Mouse (Mus musculus): ENCODE data around the gene Ctso. TPM values are rescaled to one million over a fixed set of nuclear protein-coding genes. Genes with fewer than 3 reads are reported as not detected.

The Ctso gene
- polyA plus RNA-seq, 1 experiment from 2014 or later = 28.8 TPM

GRCm38 (mm10) chr3:81925856-81926255 lies 6.5 kb upstream of the Ctso start:
- 16% methylated on average over 5 of the region's 5 CpGs for WGBS
- no peak overlapping the region for H3K4me2 ChIP-seq (replicated peaks; ENCODE audit: low read depth)
- H3K9me3 ChIP-seq (ENCODE audit: control insufficient read depth, low read length) = no peaks in the 10 kb centered on the region
- no peak overlapping the region for H3K4me3 ChIP-seq (ENCODE audit: low read depth, low read length)
- ATAC-seq (ENCODE audit: low FRiP score, low TSS enrichment) = no peak
- H3K36me3 ChIP-seq (ENCODE audit: control insufficient read depth, insufficient read depth, low read length) = no peaks in the 10 kb centered on the region
- no peaks in the 10 kb centered on the region for H3K27me3 ChIP-seq (ENCODE audit: control insufficient read depth, insufficient read depth, low read length)
- no peak for TF ChIP-seq CTCF (IDR thresholded peaks at IDR 0.05; ENCODE audit: low read depth)
- no peak for DNase-seq (ENCODE audit: low spot score)
- no peak overlapping the region for H3K27ac ChIP-seq (replicated peaks)
- no peak overlapping the region for H3K9ac ChIP-seq (ENCODE audit: low read length)
- no peaks in the 10 kb centered on the region for H3K4me1 ChIP-seq (replicated peaks; ENCODE audit: control insufficient read depth, insufficient read depth)

GRCm38 (mm10) chr3:81926764-81927325 lies 5.6 kb upstream of the Ctso start:
- TF ChIP-seq CTCF (IDR thresholded peaks at IDR 0.05; ENCODE audit: low read depth) (no peak), EP300 (optimal IDR thresholded peaks at IDR 0.05) (no peak)
- H3K36me3 ChIP-seq (ENCODE audit: control insufficient read depth, insufficient read depth, low read length) = no peaks in the 10 kb centered on the region
- 41% methylated on average over 9 of the region's 9 CpGs for WGBS
- H3K4me1 ChIP-seq (replicated peaks; ENCODE audit: control insufficient read depth, insufficient read depth) = no peaks in the 10 kb centered on the region
- H3K4me2 ChIP-seq (replicated peaks; ENCODE audit: low read depth) = no peak overlapping the region
- no peaks in the 10 kb centered on the region for H3K27me3 ChIP-seq (ENCODE audit: control insufficient read depth, insufficient read depth, low read length)
- DNase-seq (ENCODE audit: low spot score) = peak; percentile 34
- no peak overlapping the region for H3K27ac ChIP-seq (replicated peaks)
- no peak overlapping the region for H3K4me3 ChIP-seq (ENCODE audit: low read depth, low read length)
- 0 out of 2 replicates have a peak, but pooled peaks have one; percentile 33 for ATAC-seq (ENCODE audit: low FRiP score, low TSS enrichment)
- H3K9me3 ChIP-seq (ENCODE audit: control insufficient read depth, low read length) = no peaks in the 10 kb centered on the region
- H3K9ac ChIP-seq (ENCODE audit: low read length) = no peak overlapping the region

GRCm38 (mm10) chr3:81929073-81929472 lies 3.3 kb upstream of the Ctso start:
- ATAC-seq (ENCODE audit: low FRiP score, low TSS enrichment) = no peak
- Histone ChIP-seq H3K9ac (ENCODE audit: low read length) (no peak overlapping the region), H3K27ac (replicated peaks) (no peak overlapping the region), H3K4me1 (replicated peaks; ENCODE audit: control insufficient read depth, insufficient read depth) (no peaks in the 10 kb centered on the region), H3K4me3 (ENCODE audit: low read depth, low read length) (no peak overlapping the region), H3K27me3 (ENCODE audit: control insufficient read depth, insufficient read depth, low read length) (no peaks in the 10 kb centered on the region), H3K9me3 (ENCODE audit: control insufficient read depth, low read length) (no peaks in the 10 kb centered on the region), H3K4me2 (replicated peaks; ENCODE audit: low read depth) (no peak overlapping the region), H3K36me3 (ENCODE audit: control insufficient read depth, insufficient read depth, low read length) (no peaks in the 10 kb centered on the region)
- DNase-seq (ENCODE audit: low spot score) = no peak
- 100% methylated on average over 1 of the region's 1 CpGs for whole genome bisulfite sequencing
- TF ChIP-seq CTCF (IDR thresholded peaks at IDR 0.05; ENCODE audit: low read depth) (no peak), EP300 (optimal IDR thresholded peaks at IDR 0.05) (no peak)

DNA sequence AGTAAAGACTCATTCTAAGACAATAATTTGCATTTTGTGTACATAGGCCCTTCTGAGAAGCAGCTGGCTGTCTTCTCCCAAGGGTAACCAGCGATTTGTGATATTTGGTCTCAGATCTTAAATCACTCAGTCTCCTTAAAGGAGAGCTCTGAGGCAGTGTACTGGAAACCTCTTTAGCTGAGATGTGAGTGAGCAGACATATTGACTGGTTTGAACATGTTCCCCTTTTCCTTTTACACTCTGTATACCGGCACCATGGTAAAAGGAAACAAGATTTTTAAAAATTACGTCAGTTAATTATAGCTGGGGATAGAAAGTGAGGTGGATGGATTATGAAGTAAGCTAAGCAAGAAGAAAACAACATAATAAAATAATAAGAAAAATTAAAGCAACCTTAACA lies 706 bp upstream of the Ctso start:
- Histone ChIP-seq H3K9ac (ENCODE audit: low read length) (no peak overlapping the region), H3K27me3 (ENCODE audit: control insufficient read depth, insufficient read depth, low read length) (no peaks in the 10 kb centered on the region), H3K9me3 (ENCODE audit: control insufficient read depth, low read length) (no peaks in the 10 kb centered on the region), H3K4me3 (ENCODE audit: low read depth, low read length) (no peak overlapping the region), H3K36me3 (ENCODE audit: control insufficient read depth, insufficient read depth, low read length) (no peaks in the 10 kb centered on the region), H3K4me2 (replicated peaks; ENCODE audit: low read depth) (no peak overlapping the region), H3K4me1 (replicated peaks; ENCODE audit: control insufficient read depth, insufficient read depth) (no peaks in the 10 kb centered on the region), H3K27ac (replicated peaks) (no peak overlapping the region)
- DNase-seq (ENCODE audit: low spot score) (no peak), ATAC-seq (ENCODE audit: low FRiP score, low TSS enrichment) (no peak)
- TF ChIP-seq EP300 (optimal IDR thresholded peaks at IDR 0.05) = no peak
- no peak for TF ChIP-seq CTCF (IDR thresholded peaks at IDR 0.05; ENCODE audit: low read depth)
- 58% methylated on average over 3 of the region's 3 CpGs for WGBS

DNA sequence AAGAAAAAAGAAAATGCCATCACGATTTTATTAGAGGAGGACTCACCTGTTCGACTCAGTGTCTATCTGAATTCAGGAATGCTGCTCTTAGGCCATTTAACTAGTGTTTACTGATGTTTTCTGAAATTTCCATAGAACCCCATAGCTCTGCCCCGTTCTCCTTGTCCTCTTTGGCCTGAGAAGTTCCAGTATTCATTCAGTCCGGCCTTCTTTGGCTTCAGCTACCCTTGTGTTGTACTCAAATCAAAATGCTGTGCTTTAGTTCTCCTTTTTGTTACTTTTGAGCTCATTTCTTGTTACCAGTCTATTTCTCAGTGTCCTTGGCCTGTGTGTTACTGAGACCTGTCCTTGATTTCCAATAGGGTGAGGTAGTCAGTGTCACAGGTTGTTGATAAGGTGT lies 947 bp downstream of the Ctso start:
- H3K4me3 ChIP-seq (ENCODE audit: low read depth, low read length) = no peak overlapping the region; the same call in 1 of the 2 replicates
- no peak overlapping the region for H3K4me2 ChIP-seq (replicated peaks; ENCODE audit: low read depth)
- TF ChIP-seq EP300 (optimal IDR thresholded peaks at IDR 0.05) (no peak), CTCF (IDR thresholded peaks at IDR 0.05; ENCODE audit: low read depth) (no peak)
- no peak for DNase-seq (ENCODE audit: low spot score)
- H3K9ac ChIP-seq (ENCODE audit: low read length) = no peak overlapping the region
- H3K4me1 ChIP-seq (replicated peaks; ENCODE audit: control insufficient read depth, insufficient read depth) = no peaks in the 10 kb centered on the region
- no peaks in the 10 kb centered on the region for H3K9me3 ChIP-seq (ENCODE audit: control insufficient read depth, low read length)
- H3K36me3 ChIP-seq (ENCODE audit: control insufficient read depth, insufficient read depth, low read length) = no peaks in the 10 kb centered on the region
- 77% methylated on average over 4 of the region's 4 CpGs for whole genome bisulfite sequencing
- no peaks in the 10 kb centered on the region for H3K27me3 ChIP-seq (ENCODE audit: control insufficient read depth, insufficient read depth, low read length)
- no peak overlapping the region for H3K27ac ChIP-seq (replicated peaks)
- no peak for ATAC-seq (ENCODE audit: low FRiP score, low TSS enrichment)

DNA sequence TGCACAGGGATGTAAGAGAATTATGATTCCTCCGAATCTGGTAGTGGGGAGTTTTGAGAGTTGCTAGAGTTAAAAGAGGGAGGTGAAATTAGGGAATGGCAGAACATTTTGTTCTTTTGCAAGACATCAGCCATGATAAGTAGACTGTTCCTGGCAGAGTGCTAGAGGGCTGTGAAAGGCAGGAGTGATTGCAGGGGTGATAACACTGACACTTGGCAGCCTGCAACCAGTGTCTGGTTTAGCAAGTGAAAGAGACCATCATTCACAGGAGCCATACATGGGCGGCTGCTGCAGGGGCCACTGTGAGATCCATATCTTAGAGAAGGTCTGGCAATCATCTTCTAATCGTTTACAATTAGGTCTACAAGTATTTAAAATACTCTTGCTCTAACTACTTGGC lies 6.5 kb downstream of the Ctso start:
- no peak for TF ChIP-seq CTCF (IDR thresholded peaks at IDR 0.05; ENCODE audit: low read depth)
- peak; percentile 76 for TF ChIP-seq EP300 (optimal IDR thresholded peaks at IDR 0.05)
- H3K4me1 ChIP-seq (replicated peaks; ENCODE audit: control insufficient read depth, insufficient read depth) = no peaks in the 10 kb centered on the region
- no peaks in the 10 kb centered on the region for H3K36me3 ChIP-seq (ENCODE audit: control insufficient read depth, insufficient read depth, low read length)
- H3K9me3 ChIP-seq (ENCODE audit: control insufficient read depth, low read length) = no peaks in the 10 kb centered on the region
- H3K9ac ChIP-seq (ENCODE audit: low read length) = no peak overlapping the region
- DNase-seq (ENCODE audit: low spot score) (no peak), ATAC-seq (ENCODE audit: low FRiP score, low TSS enrichment) (peak; percentile 51; the same call in 1 of the 2 replicates)
- H3K4me2 ChIP-seq (replicated peaks; ENCODE audit: low read depth) = no peak overlapping the region
- WGBS = 29% methylated on average over 3 of the region's 3 CpGs
- no peaks in the 10 kb centered on the region for H3K27me3 ChIP-seq (ENCODE audit: control insufficient read depth, insufficient read depth, low read length)
- no peak overlapping the region for H3K27ac ChIP-seq (replicated peaks)
- H3K4me3 ChIP-seq (ENCODE audit: low read depth, low read length) = no peak overlapping the region
